Mouse (Mus musculus) ES-E14 (cell line): ENCODE measurements around the gene Slc25a53. TPM values are rescaled to one million over a fixed set of nuclear protein-coding genes. Genes with fewer than 3 reads are reported as not detected.
A peak's percentile ranks its signal among the peaks of the same experiment; 100 is the strongest.

Experiments used
- DNase-seq: peaks from one replicate; pipeline ENCODE4 v3.0.0-alpha.2; 2013; ENCODE audit warnings: low read depth, low spot score
- H3K27ac ChIP-seq: 2 replicates; pipeline ENCODE4 v1.5.1; 2012; ENCODE audit warnings: low read depth, mild to moderate bottlenecking, low read length, moderate library complexity, mixed read lengths; ENCODE audit not compliant: poor library complexity, insufficient read depth, severe bottlenecking
- H3K36me3 ChIP-seq: 2 replicates; pipeline ENCODE4 v1.6.1; 2012; ENCODE audit warnings: mild to moderate bottlenecking, low read length, moderate library complexity, mixed read lengths; ENCODE audit not compliant: control insufficient read depth, poor library complexity, insufficient read depth, severe bottlenecking
- H3K4me1 ChIP-seq, 2 experiments: fragments of 150-350 bp in 1 of 2; sonication (generic) in 1 of 2; 2 replicates each; pipeline ENCODE4 v1.6.1; 2012; ENCODE audit warnings: low read length in 2 of 2, mild to moderate bottlenecking in 1 of 2, mixed read lengths in 1 of 2; ENCODE audit not compliant: control insufficient read depth in 2 of 2, insufficient read depth in 2 of 2, poor library complexity in 1 of 2
- H3K4me3 ChIP-seq, 2 experiments: fragments of 150-350 bp in 1 of 2; sonication (generic) in 1 of 2; 2 replicates each; pipeline ENCODE4 v1.5.1; 2012; ENCODE audit warnings: low read length in 2 of 2, low read depth in 1 of 2, mild to moderate bottlenecking in 1 of 2, mixed read lengths in 1 of 2; ENCODE audit not compliant: insufficient read depth in 1 of 2, poor library complexity in 1 of 2, severe bottlenecking in 1 of 2
- H3K9ac ChIP-seq: 2 replicates; pipeline ENCODE4 v1.6.1; 2012; ENCODE audit warnings: low read depth, mild to moderate bottlenecking, low read length, mixed read lengths; ENCODE audit not compliant: poor library complexity, insufficient read depth, severe bottlenecking
- H3K9me3 ChIP-seq: fragments of 150-350 bp; sonication (generic); 2 replicates; pipeline ENCODE4 v1.6.1; 2012; ENCODE audit warnings: low read depth, mild to moderate bottlenecking, low read length; ENCODE audit not compliant: control insufficient read depth, insufficient read depth
- CHD2 ChIP-seq: IDR thresholded peaks from 2 replicates; pipeline ENCODE4 v1.6.1; 2014; ENCODE audit warnings: mild to moderate bottlenecking, low read depth, low read length, inconsistent platforms
- HCFC1 ChIP-seq: IDR thresholded peaks from 2 replicates; pipeline ENCODE4 v1.6.1; 2012; ENCODE audit warnings: low read length, inconsistent platforms, borderline replicate concordance; ENCODE audit not compliant: insufficient read depth
- MAFK ChIP-seq: IDR thresholded peaks from 2 replicates; pipeline ENCODE4 v1.6.1; 2014; ENCODE audit warnings: mild to moderate bottlenecking, low read depth, low read length, inconsistent platforms; ENCODE audit not compliant: insufficient read depth
- ZC3H11A ChIP-seq: IDR thresholded peaks from 2 replicates; pipeline ENCODE4 v1.6.1; 2012; ENCODE audit warnings: low read depth, mild to moderate bottlenecking, inconsistent platforms, low read length, borderline replicate concordance
- ZNF384 ChIP-seq: IDR thresholded peaks from 2 replicates; pipeline ENCODE4 v1.6.1; 2012; ENCODE audit warnings: low read depth, low read length, inconsistent platforms
- in situ Hi-C, 2 experiments: fragments of 600-800 bp; cut with MboI; formaldehyde crosslinking; loops; one replicate each; pipeline ENCODE4 v1.15.1; 2025; ENCODE audit warnings: low sequenced_read_pairs in 2 of 2, inconsistent platforms in 1 of 2; ENCODE audit not compliant: unreplicated experiment in 2 of 2
- total RNA-seq: library from RNA; depleted of rRNA; stranded (reverse); fragments of 300-350 nt; gene quantifications from 2 replicates; pipeline ENCODE4 v1.2.3, GENCODE M21; 2012

Gene Slc25a53
- total RNA-seq, 1 experiment = 5.4 TPM

DNA sequence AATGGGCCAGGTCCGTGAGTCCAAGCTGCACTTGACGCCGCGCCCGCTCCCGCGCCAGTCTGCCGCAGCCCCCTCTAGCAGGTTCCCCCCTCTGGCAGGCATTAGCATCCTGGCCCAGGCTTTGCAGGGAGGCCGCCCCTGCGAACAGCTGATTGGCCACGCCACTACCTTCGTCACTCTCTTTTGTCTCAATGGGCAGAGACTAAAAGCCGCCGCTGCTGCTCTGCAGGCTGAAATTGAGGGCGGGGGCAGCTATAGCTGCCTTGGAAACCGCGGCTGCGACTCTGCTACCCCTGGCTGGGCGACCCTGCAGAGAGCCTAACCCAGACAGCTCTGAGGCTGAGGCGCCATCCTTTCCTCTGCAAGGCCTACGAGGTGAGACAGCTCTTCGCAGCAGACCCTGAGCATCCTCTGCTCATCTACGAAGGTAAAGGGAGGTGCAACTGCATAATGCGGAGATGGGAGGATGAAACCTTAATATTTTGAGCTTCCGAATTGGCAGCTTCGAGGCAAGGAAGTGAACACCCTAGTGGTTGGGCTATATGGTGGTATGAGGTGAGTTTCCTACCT is 45.0 kb downstream of the Slc25a53 start, which contains the start of gene Zcchc18:
Gene Zcchc18 (plus strand): TSS at position 178 of the 570 bp plus-strand sequence.
- TF ChIP-seq ZNF384 (no peak), HCFC1 (no peak), CHD2 (no peak), ZC3H11A (no peak), MAFK (no peak)
- no peak within 1 kb of the TSS for H3K27ac ChIP-seq
- H3K36me3 ChIP-seq = no peaks in the 10 kb centered on the region
- H3K4me1 ChIP-seq = peaks cover 0 to 1% of the 10 kb centered on the region in 2 experiments; a peak in 1 of 4 replicates
- peak; percentile 47 for DNase-seq
- H3K9me3 ChIP-seq = no peaks in the 10 kb centered on the region
- in situ Hi-C loops = no loop called here
- H3K9ac ChIP-seq = peak within 1 kb of the TSS; percentile 61; the same call in 1 of the 2 replicates
- peak within 1 kb of the TSS; percentile 67 to 76 for H3K4me3 ChIP-seq

DNA sequence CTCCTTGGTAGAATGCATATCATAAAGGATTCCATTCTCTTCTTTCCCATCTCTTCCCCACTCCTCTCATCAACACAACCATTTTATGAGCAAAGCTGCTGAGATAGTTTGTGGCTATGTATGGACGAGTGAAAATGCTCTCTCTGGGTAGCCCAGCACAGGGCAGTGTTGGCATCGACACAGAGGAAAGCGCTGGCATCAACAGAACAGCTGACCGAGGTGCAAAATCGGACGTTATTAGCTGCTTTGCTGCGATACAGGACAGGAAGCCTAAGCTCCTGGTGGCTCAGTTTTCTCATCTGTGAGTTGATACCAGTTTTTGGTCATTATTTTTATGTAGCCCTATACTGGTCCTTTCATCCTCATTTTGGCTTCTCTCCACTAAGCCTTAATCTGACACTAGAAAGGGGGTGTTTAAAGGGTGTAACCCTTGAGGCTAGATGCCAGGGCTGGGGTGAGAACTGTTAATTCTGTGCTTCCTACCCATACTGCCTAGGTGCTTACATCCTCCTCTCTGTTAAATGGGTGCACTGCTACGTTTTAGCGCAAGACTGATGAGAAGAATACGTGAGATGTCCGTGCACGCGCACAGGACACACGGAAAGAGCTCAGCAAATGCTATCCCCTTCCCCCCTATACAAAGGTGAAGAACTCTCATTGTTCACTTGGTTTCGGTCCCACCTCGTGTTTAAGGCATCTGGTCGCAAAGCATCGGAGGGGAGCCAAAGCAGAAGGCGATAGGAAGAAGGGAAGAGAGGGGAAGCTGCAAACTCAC is 45.7 kb downstream of the Slc25a53 start:
- in situ Hi-C loops = no loop called here
- no peak for DNase-seq
- Histone ChIP-seq H3K4me1 (peaks cover 0 to 1% of the 10 kb centered on the region in 2 experiments; a peak in 1 of 4 replicates), H3K36me3 (no peaks in the 10 kb centered on the region), H3K4me3 (peak overlapping the region; percentile 67 to 76), H3K9me3 (no peaks in the 10 kb centered on the region), H3K27ac (no peak overlapping the region), H3K9ac (peak overlapping the region; percentile 61; the same call in 1 of the 2 replicates)
- TF ChIP-seq HCFC1 (no peak), ZC3H11A (no peak), ZNF384 (no peak), CHD2 (no peak), MAFK (no peak)

DNA sequence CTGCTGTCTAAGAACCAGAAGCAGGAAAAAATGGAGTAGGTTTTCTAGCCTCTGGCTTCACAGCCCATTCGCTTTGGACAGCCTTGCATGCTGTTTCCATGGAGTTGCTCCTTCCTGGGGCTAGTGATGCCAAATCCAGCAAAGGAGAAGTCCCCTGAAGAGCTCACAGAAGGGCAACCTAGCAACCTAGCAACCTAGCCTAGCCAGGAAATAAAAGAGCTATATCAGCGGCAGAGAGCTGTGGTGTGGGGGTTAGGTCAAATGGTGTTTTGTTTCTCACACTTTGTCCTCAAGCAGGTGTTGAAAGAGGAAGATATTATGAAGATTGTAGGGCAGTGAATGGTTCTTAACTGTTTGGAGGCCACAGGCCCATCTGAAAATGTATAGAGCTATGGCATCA is 46.8 kb downstream of the Slc25a53 start:
- Histone ChIP-seq H3K36me3 (no peaks in the 10 kb centered on the region), H3K9me3 (no peaks in the 10 kb centered on the region), H3K4me3 (no peak overlapping the region), H3K9ac (no peak overlapping the region), H3K27ac (no peak overlapping the region), H3K4me1 (peaks cover 0 to 3% of the 10 kb centered on the region in 2 experiments; a peak in 1 of 4 replicates)
- TF ChIP-seq ZC3H11A (no peak), ZNF384 (no peak), HCFC1 (no peak), MAFK (no peak), CHD2 (no peak)
- no peak for DNase-seq
- in situ Hi-C loops = no loop called here

DNA sequence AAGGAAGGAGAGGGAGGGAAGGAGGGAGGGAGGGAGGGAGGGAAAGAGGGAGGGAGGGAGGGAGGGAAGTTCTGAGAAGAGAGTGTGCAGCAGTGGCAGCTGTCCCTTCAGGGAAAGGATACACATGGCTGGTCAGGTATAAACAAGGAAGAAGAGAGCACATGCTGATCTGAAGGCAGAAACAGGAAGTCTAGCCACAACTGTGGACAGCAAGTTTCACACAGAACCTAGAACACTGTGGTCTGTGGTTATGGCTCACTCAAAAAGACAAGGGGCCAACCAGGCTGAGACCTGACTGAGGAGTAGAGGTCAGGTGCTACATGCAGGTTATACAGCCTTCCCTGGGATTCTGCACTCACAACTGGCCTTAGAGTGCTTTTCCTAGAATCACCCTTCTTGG is 52.1 kb downstream of the Slc25a53 start:
- TF ChIP-seq HCFC1 (no peak), ZNF384 (no peak), CHD2 (no peak), MAFK (no peak)

More for the DNA sequence above, 52.1 kb downstream of the Slc25a53 start:
- DNase-seq = no peak
- in situ Hi-C loops = no loop called here
- no peak overlapping the region for H3K9ac ChIP-seq
- no peak overlapping the region for H3K4me3 ChIP-seq
- H3K36me3 ChIP-seq = no peaks in the 10 kb centered on the region
- H3K4me1 ChIP-seq = peaks cover 0 to 1% of the 10 kb centered on the region in 2 experiments; a peak in 1 of 4 replicates
- no peak overlapping the region for H3K27ac ChIP-seq
- H3K9me3 ChIP-seq = no peaks in the 10 kb centered on the region
